Mouse (Mus musculus): ENCODE measurements around the gene Ppp1r14a.

Gene Ppp1r14a

DNA sequence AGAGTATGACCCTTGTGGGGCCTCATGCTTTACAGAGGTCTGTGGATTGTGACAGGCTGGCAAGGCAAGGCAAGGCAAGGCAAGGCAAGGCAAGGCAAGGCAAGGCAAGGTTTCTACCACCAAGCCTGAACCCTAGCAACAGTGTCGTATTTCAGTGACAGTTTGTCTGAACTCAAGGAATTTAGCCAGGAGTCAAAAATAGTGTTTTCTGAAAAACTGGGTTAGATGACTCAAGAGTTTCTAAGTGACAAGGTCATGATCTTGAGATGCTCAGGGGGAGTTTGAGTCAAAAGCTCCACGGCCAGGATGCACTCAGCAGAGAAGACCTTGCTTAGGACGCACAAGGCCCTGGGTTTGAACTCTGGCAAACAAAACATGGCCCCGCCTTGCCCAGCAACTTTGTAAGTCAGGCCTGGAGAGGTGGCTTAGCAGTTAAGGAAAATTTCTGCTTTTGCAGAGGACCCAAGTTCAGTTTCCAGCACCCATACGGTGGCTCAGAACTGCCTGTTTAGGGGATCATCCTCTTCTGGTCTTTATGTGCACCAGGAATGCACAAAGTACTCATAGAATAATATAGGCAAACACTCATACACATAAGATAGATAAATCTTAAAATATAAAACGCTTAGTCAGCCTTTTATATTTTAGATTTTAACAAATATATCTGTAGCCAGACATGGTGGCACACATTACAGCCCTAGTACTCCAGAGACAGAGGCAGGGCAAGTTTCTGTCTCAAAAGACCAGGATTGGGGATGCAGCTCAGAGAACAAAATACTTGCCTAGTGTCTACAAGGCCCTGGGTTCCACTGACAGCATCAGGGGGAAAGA is 46.9 kb downstream of the Ppp1r14a start:
- no peak for DNase-seq

DNA sequence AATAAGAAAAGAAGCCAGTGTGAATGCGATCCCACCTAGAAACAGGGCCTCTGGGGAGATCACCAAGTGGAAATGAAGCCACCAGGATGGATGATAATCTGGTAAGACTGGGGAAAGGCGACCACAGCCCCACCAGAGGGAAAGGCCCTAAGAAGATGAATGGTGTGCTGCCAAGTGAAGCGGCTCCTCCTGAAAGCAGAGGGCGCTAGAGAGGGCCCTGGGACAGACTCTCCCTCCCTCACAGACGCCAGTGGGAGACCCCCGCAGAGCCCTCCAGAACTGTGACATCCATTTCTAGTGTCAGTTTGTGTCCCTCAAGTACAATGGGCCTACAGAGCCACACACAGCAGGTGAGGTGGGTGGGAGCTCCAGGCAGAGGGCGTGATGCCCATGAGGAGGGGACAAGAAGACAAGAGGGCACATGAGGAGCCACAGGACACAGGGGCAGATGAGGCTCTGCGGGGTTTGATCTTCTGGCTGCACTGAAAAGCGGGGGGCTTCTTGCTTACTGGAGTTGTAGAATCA is 47.7 kb downstream of the Ppp1r14a start:
- DNase-seq: no peak

GRCm38 (mm10) chr7:29337766-29338165 is 48.7 kb downstream of the Ppp1r14a start:
- no peak for DNase-seq

GRCm38 (mm10) chr7:29338351-29338919 is 49.3 kb downstream of the Ppp1r14a start:
- no peak for DNase-seq

GRCm38 (mm10) chr7:29338984-29339679 is 50.0 kb downstream of the Ppp1r14a start:
- DNase-seq: no peak

GRCm38 (mm10) chr7:29340247-29340646 is 51.1 kb downstream of the Ppp1r14a start:
- no peak for DNase-seq

DNA sequence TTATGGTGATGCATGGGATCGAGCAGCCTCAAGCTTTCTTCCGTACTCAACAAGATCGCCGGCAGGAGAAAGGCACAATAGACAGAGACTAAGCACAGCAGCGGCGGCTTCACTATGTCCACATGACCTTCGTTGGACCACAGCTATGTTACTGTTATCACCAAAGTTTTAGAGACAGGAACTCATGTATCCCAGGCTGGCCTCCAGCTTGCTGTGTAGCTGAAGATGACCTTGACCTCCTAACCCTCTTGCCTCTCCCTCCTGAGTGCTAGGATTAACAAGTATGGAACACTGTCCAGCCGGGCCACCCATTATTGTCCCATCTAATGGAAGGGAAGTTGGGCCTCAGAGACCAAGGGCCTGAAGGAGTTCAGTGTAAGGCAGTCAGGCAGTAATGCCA is 51.7 kb downstream of the Ppp1r14a start:
- no peak for DNase-seq

- no peak for DNase-seq
Observed at GRCm38 (mm10) chr7:29341722-29342121, 52.6 kb downstream of the Ppp1r14a start.

DNA sequence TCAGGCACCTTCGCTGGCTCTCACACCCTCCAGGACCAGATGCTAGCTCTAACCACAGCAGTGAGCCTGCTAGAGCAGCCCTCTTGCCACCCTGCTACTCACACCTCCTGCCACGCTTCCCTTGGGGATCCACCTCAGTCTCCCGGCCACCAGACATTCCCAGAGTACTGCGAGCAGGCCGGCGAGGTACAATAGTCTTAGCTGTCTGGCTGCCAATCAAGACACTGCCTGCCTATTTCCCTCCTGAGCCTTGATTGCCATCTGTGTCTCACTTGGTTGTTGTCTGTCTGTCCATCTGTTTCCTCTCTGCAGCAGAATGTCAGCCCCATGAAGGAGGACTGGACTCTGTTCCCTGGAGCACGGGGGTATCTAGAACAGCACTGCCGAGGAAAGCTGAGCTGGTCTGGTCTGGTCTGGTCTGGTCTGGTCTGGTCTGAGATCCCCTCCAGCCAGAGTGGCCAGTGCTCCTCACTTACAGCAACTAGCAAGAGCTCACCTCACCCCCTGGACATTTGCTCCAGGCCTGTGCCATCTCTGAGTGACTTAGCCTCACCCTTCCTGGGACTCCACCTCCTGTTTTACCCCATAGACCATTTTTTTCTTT is 53.5 kb downstream of the Ppp1r14a start:
- no peak for DNase-seq

Data from thymus, postnatal 36 days (tissue).